16 mouse cellular contexts compared by ENCODE assay signal in the genomic region with DNA sequence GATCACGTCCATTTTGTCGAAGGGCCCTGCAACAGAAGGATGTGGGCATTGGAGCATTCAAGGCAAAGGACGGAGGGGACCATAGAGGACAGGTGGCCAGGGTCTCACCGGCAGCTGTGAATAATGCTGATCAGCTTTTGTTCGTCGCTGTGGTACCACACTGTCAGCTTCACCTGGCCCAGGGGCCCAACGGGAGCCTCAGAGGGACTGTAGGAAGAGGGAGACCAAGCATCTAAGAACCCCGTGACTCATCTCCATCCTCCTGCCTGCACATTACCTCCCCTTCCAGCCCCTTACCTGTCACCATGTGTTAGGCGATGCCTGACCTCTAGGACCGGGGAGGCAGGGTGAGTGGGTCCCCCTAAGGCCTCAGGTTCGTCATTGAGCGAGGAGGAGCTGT.
"Had no signal": no experiment of that assay in that cellular context is flagged by ENCODE, and none has a peak within 500 bp of the region (broad histone marks: within the 10 kb centered on the region; RNA-seq: fewer than 3 reads in every experiment).

No protein-coding gene starts in this region.

- H3K4me3 ChIP-seq: lung, embryonic 15.5 days; midbrain, embryonic 10.5 days; midbrain, embryonic 12.5 days; neural tube, embryonic 12.5 days; stomach, embryonic 15.5 days had no signal

- ATAC-seq: liver, postnatal 0 days; midbrain, embryonic 16.5 days had no signal

- H3K4me1 ChIP-seq: midbrain, embryonic 12.5 days; neural tube, embryonic 12.5 days; stomach, embryonic 15.5 days had no signal

- DNase-seq: liver, postnatal 0 days; lung, adult 2 months; lung, postnatal 10 days; lung, postnatal 4 days; midbrain, embryonic 14.5 days; right cerebral cortex, postnatal 14 days; thymus, adult 2 months; thymus, postnatal 25 days; thymus, postnatal 4 days had no signal

- H3K4me2 ChIP-seq: lung, embryonic 15.5 days; midbrain, embryonic 12.5 days; neural tube, embryonic 12.5 days; stomach, embryonic 15.5 days had no signal

- H3K27me3 ChIP-seq: lung, embryonic 15.5 days; stomach, embryonic 15.5 days had no signal

- H3K9ac ChIP-seq: liver, postnatal 0 days; lung, embryonic 15.5 days; midbrain, embryonic 12.5 days; neural tube, embryonic 12.5 days; stomach, embryonic 15.5 days had no signal

- H3K27ac ChIP-seq: lung, embryonic 15.5 days; midbrain, embryonic 10.5 days; midbrain, embryonic 12.5 days; neural tube, embryonic 12.5 days; stomach, embryonic 15.5 days; stomach, postnatal 0 days had no signal

- H3K9me3 ChIP-seq: lung, embryonic 15.5 days; midbrain, embryonic 10.5 days; midbrain, embryonic 12.5 days; neural tube, embryonic 12.5 days; stomach, embryonic 15.5 days had no signal
